Mouse (Mus musculus) hindbrain, embryonic 11.5 days (tissue): ENCODE results near the gene Angpt4. TPM values are rescaled to one million over a fixed set of nuclear protein-coding genes. Genes with fewer than 3 reads are reported as not detected.

Experiments used
- ATAC-seq: fragments of 200-750 bp; cut with Nextera tagmentation; 2 replicates; pipeline ENCODE4 v1.8.0; 2017; ENCODE audit warnings: mild to moderate bottlenecking, moderate TSS enrichment, moderate library complexity; ENCODE audit not compliant: low FRiP score
- DNase-seq: peaks from one replicate; pipeline ENCODE4 v3.0.0-alpha.2; 2015; ENCODE audit warnings: low spot score
- H3K27ac ChIP-seq: fragments of 300-500 bp; sonication (generic); 2 replicates; pipeline ENCODE4 v1.5.1; 2014; ENCODE audit warnings: mild to moderate bottlenecking, low read depth, low read length
- H3K27me3 ChIP-seq: fragments of 300-500 bp; sonication (generic); 2 replicates; pipeline ENCODE4 v1.6.1; 2014; ENCODE audit warnings: mild to moderate bottlenecking, low read length, moderate library complexity, mixed read lengths; ENCODE audit not compliant: control insufficient read depth, insufficient read depth
- H3K36me3 ChIP-seq: fragments of 300-500 bp; sonication (generic); 2 replicates; pipeline ENCODE4 v1.6.1; 2014; ENCODE audit warnings: mild to moderate bottlenecking, low read length, moderate library complexity, mixed read lengths; ENCODE audit not compliant: control insufficient read depth, insufficient read depth
- H3K4me1 ChIP-seq: fragments of 300-500 bp; sonication (generic); replicated peaks from 2 replicates; pipeline ENCODE4 v1.6.1; 2014; ENCODE audit warnings: low read length, mixed read lengths; ENCODE audit not compliant: control insufficient read depth, insufficient read depth
- H3K4me2 ChIP-seq: fragments of 300-500 bp; sonication (generic); replicated peaks from 2 replicates; pipeline ENCODE4 v1.6.1; 2014; ENCODE audit warnings: mild to moderate bottlenecking, low read depth, low read length
- H3K4me3 ChIP-seq: fragments of 300-500 bp; sonication (generic); 2 replicates; pipeline ENCODE4 v1.5.1; 2014; ENCODE audit warnings: low read depth, low read length
- H3K9ac ChIP-seq: fragments of 300-500 bp; sonication (generic); 2 replicates; pipeline ENCODE4 v1.6.1; 2014; ENCODE audit warnings: low read depth, low read length
- H3K9me3 ChIP-seq: fragments of 300-500 bp; sonication (generic); 2 replicates; pipeline ENCODE4 v1.6.1; 2016; ENCODE audit warnings: low read length; ENCODE audit not compliant: control insufficient read depth
- WGBS: fragments of 180-500 bp; shearing (Covaris S2); extraction: QIAGEN DNeasy Blood & Tissue Kit; methylation state at CpG from one replicate; pipeline ENCODE4 v1.1.7; 2014; 5-methylcytosine and 5-hydroxymethylcytosine counted together
- polyA plus RNA-seq: library from polyadenylated mRNA; unstranded; fragments of >200 nt; fragmentation: Nextera tagmentation; extraction: Ambion mirVana; gene quantifications from 2 replicates; pipeline ENCODE4 v1.2.1, GENCODE M21; 2014

Angpt4 gene
- polyA plus RNA-seq, 1 experiment from 2014 or later, result 0.23 TPM

GRCm38 (mm10) chr2:151970191-151971172 is 59.5 kb downstream of the Angpt4 start:
- peak overlapping the region; percentile 85 for H3K27ac ChIP-seq
- 47% methylated on average over 50 of the region's 53 CpGs for WGBS
- H3K4me1 ChIP-seq, result peaks cover 18% of the 10 kb centered on the region
- no peaks in the 10 kb centered on the region for H3K36me3 ChIP-seq
- H3K27me3 ChIP-seq, result no peaks in the 10 kb centered on the region; the same call in 1 of the 2 replicates
- H3K4me3 ChIP-seq, result peak overlapping the region; percentile 46
- H3K9me3 ChIP-seq, result no peaks in the 10 kb centered on the region
- peak overlapping the region; percentile 84 for H3K4me2 ChIP-seq
- DNase-seq, result peak; percentile 92
- H3K9ac ChIP-seq, result peak overlapping the region; percentile 89
- peak; percentile 83 for ATAC-seq

- no peak overlapping the region for H3K9ac ChIP-seq
Observed at GRCm38 (mm10) chr2:151971748-151972147, 60.7 kb downstream of the Angpt4 start.

GRCm38 (mm10) chr2:151972880-151973594 is 62.0 kb downstream of the Angpt4 start:
- Histone ChIP-seq H3K27me3 (no peaks in the 10 kb centered on the region), H3K9me3 (no peaks in the 10 kb centered on the region), H3K4me2 (peak overlapping the region; percentile 43), H3K4me1 (peaks cover 18% of the 10 kb centered on the region), H3K36me3 (no peaks in the 10 kb centered on the region), H3K4me3 (peak overlapping the region; percentile 27), H3K9ac (peak overlapping the region; percentile 62), H3K27ac (peak overlapping the region; percentile 93)
- DNase-seq (peak; percentile 83), ATAC-seq (peak; percentile 73)
- 12% methylated on average over 23 of the region's 23 CpGs for WGBS

More at GRCm38 (mm10) chr2:151971748-151972147, 60.7 kb downstream of the Angpt4 start:
- 0 out of 2 replicates have a peak overlapping the region, but pooled peaks have one; percentile 36 for H3K27ac ChIP-seq
- H3K4me3 ChIP-seq, result no peak overlapping the region
- no peak for DNase-seq
- WGBS, result 90% methylated on average over 5 of the region's 5 CpGs
- no peak overlapping the region for H3K4me2 ChIP-seq
- H3K27me3 ChIP-seq, result no peaks in the 10 kb centered on the region
- H3K36me3 ChIP-seq, result no peaks in the 10 kb centered on the region
- H3K9me3 ChIP-seq, result no peaks in the 10 kb centered on the region
- H3K4me1 ChIP-seq, result peaks cover 18% of the 10 kb centered on the region
- no peak for ATAC-seq

DNA sequence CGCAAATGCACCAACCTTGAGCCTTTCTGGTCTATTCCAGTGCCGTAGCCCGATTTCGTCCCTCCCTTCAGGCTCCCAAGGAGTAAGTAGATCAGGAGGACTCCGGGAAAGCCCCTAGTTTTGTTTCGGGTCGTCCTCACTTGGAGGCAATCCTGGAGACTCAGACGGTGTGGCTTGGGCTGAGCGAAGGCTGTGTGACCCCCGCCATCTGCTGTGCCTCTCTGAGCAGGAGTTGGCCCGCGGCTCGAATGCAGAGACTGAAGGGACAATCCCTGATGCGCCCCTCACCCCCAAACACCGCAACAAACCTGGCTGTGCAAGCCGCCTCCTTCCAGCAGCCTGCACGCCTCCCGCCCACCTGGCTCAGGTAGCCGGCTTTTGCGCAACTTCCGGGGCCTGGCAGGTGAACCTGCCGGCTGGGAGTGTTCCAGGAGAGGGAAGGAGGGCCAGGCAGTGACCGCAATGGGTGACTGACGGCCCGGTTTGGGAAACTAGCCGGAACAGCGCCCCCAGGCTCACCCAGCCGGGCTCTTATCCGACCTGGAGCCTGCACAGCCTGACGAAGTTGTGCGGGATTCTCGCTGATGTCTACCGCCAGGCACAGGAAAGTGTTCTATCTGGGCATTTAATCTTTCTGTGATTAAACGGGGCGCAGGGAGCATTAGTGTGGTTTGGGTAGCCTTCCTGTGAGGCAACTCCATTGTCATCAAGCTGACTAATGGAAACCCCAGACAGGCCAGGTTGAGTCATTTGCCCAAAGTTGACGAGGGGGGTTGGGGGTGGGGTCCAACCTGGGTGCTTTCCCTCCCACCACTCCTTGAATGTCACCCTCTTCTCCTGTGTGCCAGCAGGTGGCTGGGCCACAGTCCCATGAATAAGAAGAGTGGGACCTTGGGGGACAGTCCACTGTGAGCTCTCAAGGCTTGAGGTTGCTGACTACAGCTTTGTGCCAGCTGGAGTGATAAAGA is 62.9 kb downstream of the Angpt4 start:
- Histone ChIP-seq H3K9ac (peak overlapping the region; percentile 62), H3K4me2 (peak overlapping the region; percentile 43), H3K36me3 (no peaks in the 10 kb centered on the region), H3K27ac (peak overlapping the region; percentile 93), H3K9me3 (no peaks in the 10 kb centered on the region), H3K4me1 (peaks cover 18% of the 10 kb centered on the region), H3K4me3 (peak overlapping the region; percentile 27), H3K27me3 (no peaks in the 10 kb centered on the region)
- WGBS, result 5% methylated on average over 36 of the region's 36 CpGs
- peak; percentile 28 for ATAC-seq
- peak; percentile 64 for DNase-seq

DNA sequence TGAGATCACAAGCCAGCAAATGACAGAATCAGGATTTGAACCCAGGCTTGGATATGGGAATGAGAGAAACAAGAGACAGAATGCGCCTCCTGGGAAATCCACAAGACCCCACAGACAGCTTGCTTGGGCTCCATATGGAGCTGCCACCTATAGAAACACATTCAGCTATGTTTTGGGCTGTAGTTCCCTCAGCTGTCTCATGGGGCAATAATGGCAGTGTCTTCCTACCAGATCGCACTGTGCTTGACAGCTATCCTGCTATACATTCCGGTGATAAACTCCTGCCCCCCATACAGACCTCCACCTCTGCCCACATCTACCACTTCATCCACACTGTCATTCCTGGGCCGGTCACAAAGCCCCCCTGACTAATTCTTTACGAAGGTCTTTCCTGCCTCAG is 64.3 kb downstream of the Angpt4 start:
- Histone ChIP-seq H3K9ac (no peak overlapping the region), H3K4me1 (peaks cover 14% of the 10 kb centered on the region), H3K27me3 (no peaks in the 10 kb centered on the region), H3K36me3 (no peaks in the 10 kb centered on the region), H3K4me3 (no peak overlapping the region), H3K27ac (no peak overlapping the region), H3K4me2 (no peak overlapping the region), H3K9me3 (no peaks in the 10 kb centered on the region)
- DNase-seq (no peak), ATAC-seq (no peak)
- 86% methylated on average over 5 of the region's 5 CpGs for WGBS

DNA sequence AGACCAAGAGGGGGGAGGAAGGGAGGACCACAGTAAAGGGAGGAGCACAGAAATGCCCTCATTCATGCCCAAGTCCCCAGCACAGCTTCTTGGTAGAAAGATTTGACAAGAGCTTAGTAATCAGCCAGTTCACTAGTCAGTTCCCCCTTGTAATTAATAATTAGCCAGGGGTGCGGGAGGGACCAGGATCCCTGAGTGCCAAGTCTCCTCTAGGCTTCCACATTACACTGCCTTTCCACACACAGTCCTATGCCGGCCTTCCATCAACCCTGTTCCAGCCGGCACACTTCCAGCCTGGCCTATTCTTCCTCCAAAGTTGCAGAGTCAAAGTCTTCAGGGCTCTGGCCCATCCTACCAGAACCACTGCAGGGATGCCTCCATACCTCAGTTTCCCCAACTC is 65.1 kb downstream of the Angpt4 start:
- Histone ChIP-seq H3K4me2 (no peak overlapping the region), H3K27me3 (no peaks in the 10 kb centered on the region), H3K27ac (no peak overlapping the region), H3K9ac (no peak overlapping the region), H3K9me3 (no peaks in the 10 kb centered on the region), H3K4me3 (no peak overlapping the region), H3K36me3 (no peaks in the 10 kb centered on the region), H3K4me1 (peaks cover 14% of the 10 kb centered on the region)
- WGBS, result 78% methylated on average over 3 of the region's 3 CpGs
- DNase-seq (no peak), ATAC-seq (no peak)

DNA sequence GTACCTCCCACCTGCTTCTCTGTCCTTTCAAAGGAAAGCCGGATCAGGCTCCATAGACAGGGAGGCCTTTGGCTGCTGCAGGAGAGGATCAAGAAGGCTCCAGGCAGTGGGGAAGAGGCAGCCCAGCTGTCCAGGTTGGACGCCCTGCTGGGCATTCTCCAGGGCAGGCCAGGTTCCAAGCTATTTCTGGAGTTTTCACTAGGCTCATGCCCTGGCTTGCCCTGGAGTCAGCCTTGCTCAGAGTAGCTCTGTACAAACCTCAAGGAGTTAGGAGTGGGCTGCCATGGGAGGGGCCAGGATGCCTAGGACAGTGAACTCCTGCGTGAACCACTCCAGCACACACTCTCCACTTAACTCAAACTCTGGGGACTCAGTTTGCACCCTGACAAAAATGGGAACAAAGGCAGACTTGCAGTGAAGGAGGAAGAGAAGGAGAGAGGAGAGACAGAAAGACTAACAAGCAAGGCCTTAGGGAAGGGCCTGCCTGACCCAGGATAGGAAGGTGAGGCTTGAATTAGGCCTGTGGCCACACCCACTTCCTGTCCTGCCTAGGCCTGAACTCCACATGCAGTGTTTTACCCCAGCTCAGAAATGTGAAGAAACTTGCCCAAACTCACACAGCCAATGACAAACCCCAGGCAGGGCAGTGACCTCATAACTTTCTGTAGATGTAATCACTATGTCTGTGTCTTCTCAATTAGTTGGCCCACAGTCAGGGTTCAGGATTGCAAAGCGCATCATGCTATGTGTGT is 66.9 kb downstream of the Angpt4 start:
- Histone ChIP-seq H3K9ac (no peak overlapping the region), H3K27me3 (no peaks in the 10 kb centered on the region), H3K9me3 (no peaks in the 10 kb centered on the region), H3K4me2 (no peak overlapping the region; the same call in 1 of the 2 replicates), H3K36me3 (no peaks in the 10 kb centered on the region), H3K27ac (no peak overlapping the region), H3K4me3 (no peak overlapping the region), H3K4me1 (peaks cover 5% of the 10 kb centered on the region; the same call in 1 of the 2 replicates)
- 91% methylated on average over 4 of the region's 4 CpGs for WGBS
- ATAC-seq (no peak), DNase-seq (no peak)
